Mouse (Mus musculus) ES-E14 (cell line): Measurements from ENCODE around the gene Tfdp2. TPM values are rescaled to one million over a fixed set of nuclear protein-coding genes. Genes with fewer than 3 reads are reported as not detected.

Experiments used
- DNase-seq: peaks from one replicate; pipeline ENCODE4 v3.0.0-alpha.2; 2013; ENCODE audit warnings: low read depth, low spot score
- H3K27ac ChIP-seq: 2 replicates; pipeline ENCODE4 v1.5.1; 2012; ENCODE audit warnings: low read depth, mild to moderate bottlenecking, low read length, moderate library complexity, mixed read lengths; ENCODE audit not compliant: poor library complexity, insufficient read depth, severe bottlenecking
- H3K36me3 ChIP-seq: 2 replicates; pipeline ENCODE4 v1.6.1; 2012; ENCODE audit warnings: mild to moderate bottlenecking, low read length, moderate library complexity, mixed read lengths; ENCODE audit not compliant: control insufficient read depth, poor library complexity, insufficient read depth, severe bottlenecking
- H3K4me1 ChIP-seq, 2 experiments: fragments of 150-350 bp in 1 of 2; sonication (generic) in 1 of 2; 2 replicates each; pipeline ENCODE4 v1.6.1; 2012; ENCODE audit warnings: low read length in 2 of 2, mild to moderate bottlenecking in 1 of 2, mixed read lengths in 1 of 2; ENCODE audit not compliant: control insufficient read depth in 2 of 2, insufficient read depth in 2 of 2, poor library complexity in 1 of 2
- H3K4me3 ChIP-seq, 2 experiments: fragments of 150-350 bp in 1 of 2; sonication (generic) in 1 of 2; 2 replicates each; pipeline ENCODE4 v1.5.1; 2012; ENCODE audit warnings: low read length in 2 of 2, low read depth in 1 of 2, mild to moderate bottlenecking in 1 of 2, mixed read lengths in 1 of 2; ENCODE audit not compliant: insufficient read depth in 1 of 2, poor library complexity in 1 of 2, severe bottlenecking in 1 of 2
- H3K9ac ChIP-seq: 2 replicates; pipeline ENCODE4 v1.6.1; 2012; ENCODE audit warnings: low read depth, mild to moderate bottlenecking, low read length, mixed read lengths; ENCODE audit not compliant: poor library complexity, insufficient read depth, severe bottlenecking
- H3K9me3 ChIP-seq: fragments of 150-350 bp; sonication (generic); 2 replicates; pipeline ENCODE4 v1.6.1; 2012; ENCODE audit warnings: low read depth, mild to moderate bottlenecking, low read length; ENCODE audit not compliant: control insufficient read depth, insufficient read depth
- CHD2 ChIP-seq: IDR thresholded peaks from 2 replicates; pipeline ENCODE4 v1.6.1; 2014; ENCODE audit warnings: mild to moderate bottlenecking, low read depth, low read length, inconsistent platforms
- HCFC1 ChIP-seq: IDR thresholded peaks from 2 replicates; pipeline ENCODE4 v1.6.1; 2012; ENCODE audit warnings: low read length, inconsistent platforms, borderline replicate concordance; ENCODE audit not compliant: insufficient read depth
- MAFK ChIP-seq: IDR thresholded peaks from 2 replicates; pipeline ENCODE4 v1.6.1; 2014; ENCODE audit warnings: mild to moderate bottlenecking, low read depth, low read length, inconsistent platforms; ENCODE audit not compliant: insufficient read depth
- ZC3H11A ChIP-seq: IDR thresholded peaks from 2 replicates; pipeline ENCODE4 v1.6.1; 2012; ENCODE audit warnings: low read depth, mild to moderate bottlenecking, inconsistent platforms, low read length, borderline replicate concordance
- ZNF384 ChIP-seq: IDR thresholded peaks from 2 replicates; pipeline ENCODE4 v1.6.1; 2012; ENCODE audit warnings: low read depth, low read length, inconsistent platforms
- in situ Hi-C, 2 experiments: fragments of 600-800 bp; cut with MboI; formaldehyde crosslinking; loops; one replicate each; pipeline ENCODE4 v1.15.1; 2025; ENCODE audit warnings: low sequenced_read_pairs in 2 of 2, inconsistent platforms in 1 of 2; ENCODE audit not compliant: unreplicated experiment in 2 of 2
- total RNA-seq: library from RNA; depleted of rRNA; stranded (reverse); fragments of 300-350 nt; gene quantifications from 2 replicates; pipeline ENCODE4 v1.2.3, GENCODE M21; 2012

Gene Tfdp2
- total RNA-seq, 1 experiment, result 45.6 TPM

GRCm38 (mm10) chr9:96207428-96207827, 11.4 kb downstream of the Tfdp2 start:
- Histone ChIP-seq H3K27ac (no peak overlapping the region), H3K4me1 (no peaks in the 10 kb centered on the region), H3K4me3 (no peak overlapping the region), H3K9ac (no peak overlapping the region), H3K9me3 (no peaks in the 10 kb centered on the region), H3K36me3 (peaks cover 4% of the 10 kb centered on the region; the same call in 1 of the 2 replicates)
- no peak for DNase-seq
- TF ChIP-seq ZNF384 (no peak), ZC3H11A (no peak), MAFK (no peak), CHD2 (no peak), HCFC1 (no peak)
- in situ Hi-C loops, result no loop called here

- no peak overlapping the region for H3K9ac ChIP-seq
- H3K9me3 ChIP-seq, result no peaks in the 10 kb centered on the region
- DNase-seq, result no peak
- H3K4me1 ChIP-seq, result 0 out of 4 replicates have a peak, but pooled peaks cover 0 to 3% of the 10 kb centered on the region in 2 experiments
- H3K27ac ChIP-seq, result no peak overlapping the region
- TF ChIP-seq MAFK (no peak), ZC3H11A (no peak), ZNF384 (no peak), HCFC1 (no peak), CHD2 (no peak)
- no peak overlapping the region for H3K4me3 ChIP-seq
- in situ Hi-C loops, result no loop called here
- H3K36me3 ChIP-seq, result 0 out of 2 replicates have a peak, but pooled peaks cover 2% of the 10 kb centered on the region
Measured at GRCm38 (mm10) chr9:96213036-96213645, 17.1 kb downstream of the Tfdp2 start.

- no peak for DNase-seq
- 0 out of 4 replicates have a peak, but pooled peaks cover 0 to 3% of the 10 kb centered on the region in 2 experiments for H3K4me1 ChIP-seq
- in situ Hi-C loops, result no loop called here
- H3K36me3 ChIP-seq, result 0 out of 2 replicates have a peak, but pooled peaks cover 2% of the 10 kb centered on the region
- H3K9me3 ChIP-seq, result no peaks in the 10 kb centered on the region
- no peak overlapping the region for H3K27ac ChIP-seq
- TF ChIP-seq CHD2, result no peak
- no peak overlapping the region for H3K4me3 ChIP-seq
- H3K9ac ChIP-seq, result no peak overlapping the region
Measured at GRCm38 (mm10) chr9:96214171-96214570, 18.1 kb downstream of the Tfdp2 start.

- TF ChIP-seq ZNF384 (peak; percentile 54; the same call in 1 of the 2 replicates), CHD2 (no peak)
- in situ Hi-C loops, result no loop called here
- 0 out of 2 replicates have a peak, but pooled peaks cover 2% of the 10 kb centered on the region for H3K36me3 ChIP-seq
Measured at GRCm38 (mm10) chr9:96217299-96217698, 21.2 kb downstream of the Tfdp2 start.

GRCm38 (mm10) chr9:96217799-96218198, 21.7 kb downstream of the Tfdp2 start:
- DNase-seq, result no peak
- no peak overlapping the region for H3K27ac ChIP-seq
- H3K9ac ChIP-seq, result no peak overlapping the region
- in situ Hi-C loops, result no loop called here
- no peak for TF ChIP-seq ZC3H11A
- TF ChIP-seq ZNF384, result no peak
- no peak for TF ChIP-seq HCFC1
- TF ChIP-seq CHD2, result no peak
- 0 out of 4 replicates have a peak, but pooled peaks cover 0 to 1% of the 10 kb centered on the region in 2 experiments for H3K4me1 ChIP-seq
- H3K4me3 ChIP-seq, result no peak overlapping the region
- no peaks in the 10 kb centered on the region for H3K9me3 ChIP-seq
- H3K36me3 ChIP-seq, result 0 out of 2 replicates have a peak, but pooled peaks cover 2% of the 10 kb centered on the region

More at GRCm38 (mm10) chr9:96217299-96217698, 21.2 kb downstream of the Tfdp2 start:
- Histone ChIP-seq H3K4me3 (no peak overlapping the region), H3K4me1 (0 out of 4 replicates have a peak, but pooled peaks cover 0 to 3% of the 10 kb centered on the region in 2 experiments), H3K27ac (no peak overlapping the region), H3K9me3 (no peaks in the 10 kb centered on the region), H3K9ac (no peak overlapping the region)
- DNase-seq, result no peak
